Mouse (Mus musculus): ENCODE measurements around the gene Htr3b. TPM values are rescaled to one million over a fixed set of nuclear protein-coding genes. Genes with fewer than 3 reads are reported as not detected.

Htr3b gene
- polyA plus RNA-seq, 1 experiment from 2014 or later, result 0.09 TPM

DNA sequence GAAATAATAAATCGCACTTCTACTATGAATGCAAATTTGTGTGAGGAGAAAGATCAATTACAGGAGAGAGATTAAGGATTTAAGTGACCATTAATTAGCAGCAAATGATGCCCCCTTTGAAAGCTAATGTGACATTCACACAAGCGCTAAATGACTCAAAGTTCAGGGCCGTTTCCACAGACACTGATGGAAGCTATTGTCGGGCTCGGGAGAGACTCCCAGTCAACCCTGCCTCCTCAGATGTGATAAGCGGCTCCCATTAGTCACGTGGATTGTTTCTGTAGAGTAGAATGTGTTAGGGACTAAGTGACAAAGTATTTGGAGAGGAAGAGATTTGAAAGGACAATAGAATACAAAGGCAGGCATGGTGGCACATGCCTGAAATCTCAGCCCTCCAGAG lies 2.7 kb downstream of the Htr3b start:
- H3K4me2 ChIP-seq (ENCODE audit: low read depth), result no peak overlapping the region
- WGBS, result 35% methylated on average over 7 of the region's 7 CpGs
- no peak for ATAC-seq (ENCODE audit: insufficient read depth, low FRiP score, low TSS enrichment)
- DNase-seq (ENCODE audit: low spot score), result no peak
- no peak overlapping the region for H3K27ac ChIP-seq (ENCODE audit: low read depth, low read length)
- H3K4me3 ChIP-seq (ENCODE audit: low read depth, low read length), result no peak overlapping the region
- H3K36me3 ChIP-seq (ENCODE audit: control insufficient read depth, insufficient read depth, low read length), result no peaks in the 10 kb centered on the region
- no peaks in the 10 kb centered on the region; the same call in 1 of the 2 replicates for H3K4me1 ChIP-seq (ENCODE audit: control insufficient read depth, insufficient read depth, low read length)
- no peak overlapping the region for H3K9ac ChIP-seq (ENCODE audit: low read length)
- H3K9me3 ChIP-seq (ENCODE audit: control insufficient read depth, low read length), result no peaks in the 10 kb centered on the region
- H3K27me3 ChIP-seq (ENCODE audit: control insufficient read depth, insufficient read depth, low read length), result no peaks in the 10 kb centered on the region

DNA sequence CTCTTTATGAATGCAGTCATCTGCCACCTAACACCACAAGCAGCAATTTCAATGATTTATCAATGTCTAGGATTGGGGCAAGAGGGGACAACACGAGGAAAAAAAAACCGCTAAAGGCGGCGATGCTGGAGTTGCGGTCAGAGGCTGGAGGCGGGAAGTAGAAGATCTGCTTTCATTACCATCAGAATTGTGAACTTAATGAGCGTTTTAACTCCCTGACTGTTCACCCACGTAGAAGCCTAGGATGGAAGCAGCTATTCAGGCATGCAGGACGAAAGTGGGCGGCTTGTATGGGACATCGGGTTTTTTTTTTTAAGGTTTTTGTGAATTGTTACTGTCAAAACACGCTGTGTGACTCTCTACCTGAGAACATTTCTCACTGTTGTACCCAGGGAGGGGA lies 3.5 kb downstream of the Htr3b start:
- Histone ChIP-seq H3K9me3 (ENCODE audit: control insufficient read depth, low read length) (no peaks in the 10 kb centered on the region), H3K27me3 (ENCODE audit: control insufficient read depth, insufficient read depth, low read length) (no peaks in the 10 kb centered on the region), H3K4me3 (ENCODE audit: low read depth, low read length) (no peak overlapping the region), H3K27ac (ENCODE audit: low read depth, low read length) (no peak overlapping the region), H3K36me3 (ENCODE audit: control insufficient read depth, insufficient read depth, low read length) (no peaks in the 10 kb centered on the region), H3K4me2 (ENCODE audit: low read depth) (0 out of 2 replicates have a peak overlapping the region, but pooled peaks have one; percentile 20), H3K4me1 (ENCODE audit: control insufficient read depth, insufficient read depth, low read length) (no peaks in the 10 kb centered on the region; the same call in 1 of the 2 replicates), H3K9ac (ENCODE audit: low read length) (no peak overlapping the region)
- peak; percentile 18 for DNase-seq (ENCODE audit: low spot score)
- 29% methylated on average over 12 of the region's 12 CpGs for WGBS
- no peak for ATAC-seq (ENCODE audit: insufficient read depth, low FRiP score, low TSS enrichment)

GRCm38 (mm10) chr9:48947565-48947964 lies 17.2 kb downstream of the Htr3b start:
- no peak overlapping the region for H3K4me3 ChIP-seq (ENCODE audit: low read depth, low read length)
- no peak overlapping the region for H3K27ac ChIP-seq (ENCODE audit: low read depth, low read length)
- no peak overlapping the region for H3K4me2 ChIP-seq (ENCODE audit: low read depth)
- H3K36me3 ChIP-seq (ENCODE audit: control insufficient read depth, insufficient read depth, low read length), result no peaks in the 10 kb centered on the region
- WGBS, result 90% methylated on average over 4 of the region's 4 CpGs
- ATAC-seq (ENCODE audit: insufficient read depth, low FRiP score, low TSS enrichment) (no peak), DNase-seq (ENCODE audit: low spot score) (no peak)
- H3K27me3 ChIP-seq (ENCODE audit: control insufficient read depth, insufficient read depth, low read length), result no peaks in the 10 kb centered on the region
- no peak overlapping the region for H3K9ac ChIP-seq (ENCODE audit: low read length)
- no peaks in the 10 kb centered on the region for H3K4me1 ChIP-seq (ENCODE audit: control insufficient read depth, insufficient read depth, low read length)
- no peaks in the 10 kb centered on the region for H3K9me3 ChIP-seq (ENCODE audit: control insufficient read depth, low read length)

DNA sequence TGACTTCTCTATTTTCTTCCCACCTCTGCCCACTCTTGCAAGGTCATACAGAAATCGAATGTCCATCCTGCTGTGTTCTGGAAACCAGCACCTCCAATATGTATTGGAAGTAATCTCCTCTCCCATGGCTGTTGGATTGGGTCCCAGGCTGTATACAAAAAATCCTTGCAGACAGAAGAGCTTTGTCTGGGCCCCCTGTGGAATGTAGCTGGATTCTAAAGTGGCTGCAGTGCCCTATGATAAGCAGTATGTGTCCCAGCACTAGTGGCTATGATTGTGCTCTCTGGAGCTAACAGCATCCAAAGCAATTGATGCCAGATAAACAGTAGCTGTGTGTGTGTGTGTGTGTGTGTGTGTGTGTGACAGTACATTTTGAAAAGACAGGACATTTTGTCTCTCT lies 22.4 kb downstream of the Htr3b start:
- Histone ChIP-seq H3K4me3 (ENCODE audit: low read depth, low read length) (no peak overlapping the region), H3K9ac (ENCODE audit: low read length) (no peak overlapping the region), H3K4me1 (ENCODE audit: control insufficient read depth, insufficient read depth, low read length) (no peaks in the 10 kb centered on the region), H3K36me3 (ENCODE audit: control insufficient read depth, insufficient read depth, low read length) (no peaks in the 10 kb centered on the region), H3K27me3 (ENCODE audit: control insufficient read depth, insufficient read depth, low read length) (no peaks in the 10 kb centered on the region), H3K9me3 (ENCODE audit: control insufficient read depth, low read length) (no peaks in the 10 kb centered on the region), H3K27ac (ENCODE audit: low read depth, low read length) (no peak overlapping the region), H3K4me2 (ENCODE audit: low read depth) (no peak overlapping the region)
- DNase-seq (ENCODE audit: low spot score), result no peak
- WGBS, result 85% methylated on average over 1 of the region's 1 CpGs
- no peak for ATAC-seq (ENCODE audit: insufficient read depth, low FRiP score, low TSS enrichment)

- 83% methylated on average over 5 of the region's 5 CpGs for WGBS
- Histone ChIP-seq H3K4me3 (ENCODE audit: low read depth, low read length) (no peak overlapping the region), H3K27me3 (ENCODE audit: control insufficient read depth, insufficient read depth, low read length) (no peaks in the 10 kb centered on the region), H3K36me3 (ENCODE audit: control insufficient read depth, insufficient read depth, low read length) (no peaks in the 10 kb centered on the region), H3K9ac (ENCODE audit: low read length) (no peak overlapping the region), H3K4me2 (ENCODE audit: low read depth) (no peak overlapping the region), H3K4me1 (ENCODE audit: control insufficient read depth, insufficient read depth, low read length) (no peaks in the 10 kb centered on the region), H3K27ac (ENCODE audit: low read depth, low read length) (no peak overlapping the region), H3K9me3 (ENCODE audit: control insufficient read depth, low read length) (no peaks in the 10 kb centered on the region)
- no peak for ATAC-seq (ENCODE audit: insufficient read depth, low FRiP score, low TSS enrichment)
- DNase-seq (ENCODE audit: low spot score), result no peak
Observed at GRCm38 (mm10) chr9:48929436-48929835, 35.4 kb downstream of the Htr3b start.

- 71% methylated on average over 3 of the region's 3 CpGs for WGBS
- H3K4me2 ChIP-seq (ENCODE audit: low read depth), result no peak overlapping the region
- H3K4me3 ChIP-seq (ENCODE audit: low read depth, low read length), result no peak overlapping the region
- H3K27me3 ChIP-seq (ENCODE audit: control insufficient read depth, insufficient read depth, low read length), result no peaks in the 10 kb centered on the region
- ATAC-seq (ENCODE audit: insufficient read depth, low FRiP score, low TSS enrichment) (no peak), DNase-seq (ENCODE audit: low spot score) (no peak)
- no peak overlapping the region for H3K27ac ChIP-seq (ENCODE audit: low read depth, low read length)
- H3K36me3 ChIP-seq (ENCODE audit: control insufficient read depth, insufficient read depth, low read length), result no peaks in the 10 kb centered on the region
- no peaks in the 10 kb centered on the region for H3K9me3 ChIP-seq (ENCODE audit: control insufficient read depth, low read length)
- no peak overlapping the region for H3K9ac ChIP-seq (ENCODE audit: low read length)
- H3K4me1 ChIP-seq (ENCODE audit: control insufficient read depth, insufficient read depth, low read length), result no peaks in the 10 kb centered on the region
Observed at GRCm38 (mm10) chr9:48928781-48929180, 36.0 kb downstream of the Htr3b start.

DNA sequence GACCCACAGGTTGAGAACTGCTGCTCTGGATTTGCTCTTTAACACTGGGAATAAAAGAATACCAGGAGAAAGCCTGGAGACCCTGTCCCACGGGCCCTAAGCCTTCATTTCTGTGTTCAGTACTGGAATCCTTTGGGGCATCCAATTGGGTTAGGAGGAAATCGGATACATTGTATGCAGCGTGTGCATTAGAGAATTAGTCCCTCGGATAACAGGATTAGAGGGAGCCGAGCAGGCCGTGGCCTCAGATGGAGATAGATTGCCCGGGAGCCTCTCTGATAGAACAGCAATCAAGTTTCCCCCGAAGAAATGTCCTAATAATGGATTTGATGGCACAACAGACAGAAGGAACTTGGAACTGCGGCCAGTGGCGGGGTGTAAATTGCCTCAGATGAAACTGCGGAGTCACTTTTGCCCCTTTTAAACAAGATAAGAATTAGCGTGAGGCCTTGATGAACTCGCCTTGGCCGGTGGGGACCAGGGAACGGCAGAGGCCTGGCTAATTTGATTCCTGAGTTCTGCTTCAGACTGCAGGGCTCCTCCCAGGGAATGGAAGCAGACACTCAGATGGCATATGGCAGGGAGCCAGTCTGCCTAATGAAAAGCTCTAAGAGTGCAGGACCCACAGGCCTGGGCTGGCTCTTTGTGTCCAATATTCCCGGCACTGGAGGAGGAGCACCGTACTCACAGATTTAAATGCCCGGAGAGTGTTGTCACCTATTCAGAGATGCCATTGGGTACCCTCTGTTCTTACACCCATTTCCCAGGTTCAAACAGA lies 48.6 kb downstream of the Htr3b start:
- no peak overlapping the region for H3K4me2 ChIP-seq (ENCODE audit: low read depth)
- H3K9ac ChIP-seq (ENCODE audit: low read length), result no peak overlapping the region
- H3K36me3 ChIP-seq (ENCODE audit: control insufficient read depth, insufficient read depth, low read length), result no peaks in the 10 kb centered on the region
- DNase-seq (ENCODE audit: low spot score) (no peak), ATAC-seq (ENCODE audit: insufficient read depth, low FRiP score, low TSS enrichment) (no peak)
- H3K9me3 ChIP-seq (ENCODE audit: control insufficient read depth, low read length), result no peaks in the 10 kb centered on the region
- H3K27me3 ChIP-seq (ENCODE audit: control insufficient read depth, insufficient read depth, low read length), result no peaks in the 10 kb centered on the region
- no peak overlapping the region for H3K4me3 ChIP-seq (ENCODE audit: low read depth, low read length)
- no peaks in the 10 kb centered on the region for H3K4me1 ChIP-seq (ENCODE audit: control insufficient read depth, insufficient read depth, low read length)
- H3K27ac ChIP-seq (ENCODE audit: low read depth, low read length), result no peak overlapping the region
- 81% methylated on average over 18 of the region's 18 CpGs for WGBS

DNA sequence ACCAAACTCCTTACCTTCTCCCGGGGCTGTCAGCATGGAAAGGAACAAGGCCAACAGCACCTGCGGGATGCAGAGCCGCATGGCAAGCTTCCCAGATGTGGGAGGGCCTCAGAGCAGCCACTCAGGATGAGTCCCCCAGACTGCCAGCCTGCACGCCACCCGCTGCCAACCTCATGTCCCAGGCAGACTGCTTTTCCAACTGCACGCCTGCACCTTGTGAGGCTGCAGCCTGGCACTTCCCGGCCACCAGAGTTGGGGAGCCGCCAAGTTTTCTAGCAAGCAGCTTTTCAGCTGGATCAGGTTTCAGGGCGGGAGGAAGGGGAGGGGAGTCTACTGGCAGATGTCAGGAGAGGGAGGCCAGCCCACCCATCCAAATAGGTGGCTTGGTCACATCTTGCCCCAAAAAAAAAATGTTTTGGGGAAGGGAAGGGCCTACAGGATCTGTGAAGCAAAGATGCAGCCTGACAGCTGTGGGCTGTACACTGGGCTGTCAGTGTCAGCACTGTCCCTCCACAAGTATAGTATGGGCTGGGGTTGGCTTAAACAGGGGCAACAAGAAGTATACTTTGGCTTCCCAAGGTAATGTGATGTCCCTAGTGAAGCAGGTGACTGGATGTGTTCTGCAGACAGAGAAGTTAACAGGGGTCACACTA lies 53.8 kb downstream of the Htr3b start, which contains the start of gene Htr3a:
Gene Htr3a, minus strand, starts transcription at position 215 of the 653 bp plus-strand sequence.
- H3K27ac ChIP-seq (ENCODE audit: low read depth, low read length), result no peak within 1 kb of the TSS
- H3K9me3 ChIP-seq (ENCODE audit: control insufficient read depth, low read length), result no peaks in the 10 kb centered on the region
- 5% methylated on average over 9 of the region's 9 CpGs for WGBS
- H3K9ac ChIP-seq (ENCODE audit: low read length), result no peak within 1 kb of the TSS
- DNase-seq (ENCODE audit: low spot score) (peak; percentile 39), ATAC-seq (ENCODE audit: insufficient read depth, low FRiP score, low TSS enrichment) (no peak)
- no peaks in the 10 kb centered on the region for H3K4me1 ChIP-seq (ENCODE audit: control insufficient read depth, insufficient read depth, low read length)
- no peak within 1 kb of the TSS for H3K4me3 ChIP-seq (ENCODE audit: low read depth, low read length)
- no peaks in the 10 kb centered on the region for H3K36me3 ChIP-seq (ENCODE audit: control insufficient read depth, insufficient read depth, low read length)
- 0 out of 2 replicates have a peak within 1 kb of the TSS, but pooled peaks have one; percentile 22 for H3K4me2 ChIP-seq (ENCODE audit: low read depth)
- H3K27me3 ChIP-seq (ENCODE audit: control insufficient read depth, insufficient read depth, low read length), result no peaks in the 10 kb centered on the region

GRCm38 (mm10) chr9:48904421-48904820 lies 60.4 kb downstream of the Htr3b start:
- Histone ChIP-seq H3K4me1 (ENCODE audit: control insufficient read depth, insufficient read depth, low read length) (no peaks in the 10 kb centered on the region), H3K9me3 (ENCODE audit: control insufficient read depth, low read length) (no peaks in the 10 kb centered on the region), H3K9ac (ENCODE audit: low read length) (no peak overlapping the region), H3K36me3 (ENCODE audit: control insufficient read depth, insufficient read depth, low read length) (no peaks in the 10 kb centered on the region), H3K4me2 (ENCODE audit: low read depth) (no peak overlapping the region), H3K27ac (ENCODE audit: low read depth, low read length) (no peak overlapping the region), H3K27me3 (ENCODE audit: control insufficient read depth, insufficient read depth, low read length) (no peaks in the 10 kb centered on the region), H3K4me3 (ENCODE audit: low read depth, low read length) (no peak overlapping the region)
- ATAC-seq (ENCODE audit: insufficient read depth, low FRiP score, low TSS enrichment) (no peak), DNase-seq (ENCODE audit: low spot score) (no peak)
- WGBS, result 84% methylated on average over 5 of the region's 5 CpGs

Measured in neural tube, embryonic 11.5 days (tissue).